Mouse (Mus musculus) cerebellum, adult 18-20 months (tissue): Measurements from ENCODE around the gene Mest.

Experiments
- DNase-seq, 2 experiments: peaks; one replicate each; pipeline ENCODE4 v3.0.0; 2021

Mest gene

DNA sequence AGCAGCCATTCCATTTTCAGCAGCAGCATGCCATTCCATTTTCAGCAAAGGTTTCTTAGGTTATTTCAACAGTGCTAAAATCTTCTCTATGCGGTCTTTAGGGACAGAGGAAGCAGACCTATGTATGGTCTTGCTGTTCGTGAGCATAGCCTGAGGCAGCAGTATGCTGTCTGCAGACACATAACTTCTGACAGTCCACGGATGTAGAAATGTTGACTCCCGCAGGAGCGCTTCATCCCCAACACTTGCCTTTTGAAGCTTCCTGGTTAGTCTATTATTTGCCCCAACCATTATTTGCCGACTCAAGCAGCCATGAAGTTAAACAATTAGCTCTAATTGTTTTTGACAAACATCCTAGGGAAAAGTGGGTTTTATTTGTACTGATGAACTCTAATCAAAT, 14.2 kb upstream of the Mest start:
- no peak for DNase-seq

DNA sequence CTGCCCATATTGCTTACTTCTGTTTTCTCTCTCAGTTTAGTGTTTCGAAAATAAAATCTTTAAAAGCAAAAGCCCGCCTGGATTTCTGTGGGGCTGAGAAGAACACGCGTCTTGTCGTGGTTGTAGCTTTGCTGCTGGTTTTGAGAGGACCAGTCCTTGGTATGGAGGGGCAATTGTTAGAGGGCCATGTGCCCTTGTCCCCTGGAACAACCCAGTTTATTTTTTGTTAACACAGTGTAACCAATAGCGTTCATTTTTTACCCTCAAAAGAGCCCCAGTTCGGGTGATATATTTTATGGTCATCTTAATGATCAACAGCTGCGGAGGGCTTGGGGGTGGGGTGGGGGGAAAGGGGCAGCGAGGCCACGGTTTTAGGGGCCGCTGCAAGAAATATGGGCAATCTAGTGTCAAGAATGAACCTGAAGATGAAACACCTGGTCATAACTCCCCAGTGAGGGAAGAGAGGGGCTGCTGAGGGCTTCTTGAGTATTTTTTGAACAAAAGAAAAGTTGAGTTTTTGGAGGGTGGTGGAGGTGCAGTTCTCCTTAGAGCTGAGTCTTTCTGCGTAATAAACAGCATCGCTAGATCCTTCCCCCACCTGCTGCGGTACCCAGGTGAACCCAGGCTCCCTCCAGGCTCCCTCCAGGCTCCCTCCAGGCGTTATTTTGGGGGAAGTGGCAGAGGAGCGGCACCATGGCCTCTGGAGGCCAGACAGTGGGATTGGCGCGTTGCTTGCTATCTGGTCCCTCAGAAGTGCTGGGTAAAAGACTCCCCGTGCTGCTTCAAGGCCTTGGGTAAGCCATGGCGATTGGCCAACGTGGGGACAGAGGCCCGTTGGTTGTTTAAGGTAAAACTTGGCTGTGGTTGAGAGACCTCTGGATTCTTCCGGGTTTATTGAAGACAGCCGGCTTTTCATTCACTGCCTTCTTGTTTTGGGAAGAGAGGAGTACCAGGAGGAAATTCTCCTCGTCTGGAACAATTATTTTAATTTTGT, 12.7 kb upstream of the Mest start:
- no peak for DNase-seq

DNA sequence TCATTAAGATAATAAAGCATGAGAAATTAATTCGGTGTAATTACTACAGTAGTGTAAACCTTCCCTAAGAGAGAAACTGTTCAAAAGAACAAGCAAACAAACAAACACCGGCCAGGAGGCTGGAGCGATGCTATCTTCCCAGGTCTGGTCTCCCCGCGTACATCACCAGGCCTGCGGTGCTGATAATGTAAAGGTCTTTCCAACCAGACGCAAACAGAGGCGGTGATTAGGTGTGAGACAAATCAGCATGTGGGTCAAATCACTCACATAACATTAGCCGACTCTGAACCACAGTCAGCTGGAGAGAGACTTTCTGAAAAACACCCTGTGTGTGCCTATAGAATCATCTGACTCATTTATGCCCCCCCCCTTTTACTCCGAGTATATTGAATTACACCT, 12.0 kb upstream of the Mest start:
- DNase-seq: no peak

DNA sequence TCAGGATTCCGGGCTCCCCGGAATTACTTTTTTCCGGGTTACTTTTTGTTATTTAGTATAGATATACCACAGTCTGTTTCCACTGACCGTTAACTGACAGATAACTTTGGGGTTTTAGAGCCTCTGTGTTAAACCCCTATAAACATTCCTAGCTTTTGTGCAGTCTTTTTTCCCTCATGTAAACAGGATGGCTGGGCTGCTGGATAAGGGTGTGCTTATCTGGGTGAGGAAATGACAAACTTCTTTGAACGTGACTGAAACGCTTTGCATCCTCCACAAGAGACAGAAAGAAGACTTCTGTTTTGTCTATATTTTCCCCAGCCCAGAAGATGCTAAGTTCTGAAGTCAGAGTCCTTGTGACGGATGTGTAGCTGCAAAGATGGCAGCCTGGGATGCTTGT, 10.9 kb upstream of the Mest start:
- DNase-seq: no peak

DNA sequence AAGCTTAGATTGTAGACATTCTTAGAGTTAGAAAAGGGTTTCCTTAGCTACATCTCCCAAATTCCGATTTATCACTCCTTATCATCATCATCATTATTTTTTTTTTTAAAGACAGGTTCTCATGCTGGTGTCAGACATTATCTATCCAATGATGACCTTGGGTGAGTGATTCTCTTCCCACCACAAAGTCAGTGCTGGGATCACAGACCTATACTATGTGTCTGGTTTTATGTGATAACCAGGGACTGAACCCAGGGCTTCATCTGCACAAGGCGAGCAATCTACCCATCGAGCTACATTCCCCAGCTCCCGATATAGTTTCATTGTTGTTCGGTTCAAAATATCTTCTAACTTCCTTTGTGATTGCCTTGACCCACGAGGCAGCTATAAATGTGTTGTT, 9.9 kb upstream of the Mest start:
- DNase-seq: no peak

DNA sequence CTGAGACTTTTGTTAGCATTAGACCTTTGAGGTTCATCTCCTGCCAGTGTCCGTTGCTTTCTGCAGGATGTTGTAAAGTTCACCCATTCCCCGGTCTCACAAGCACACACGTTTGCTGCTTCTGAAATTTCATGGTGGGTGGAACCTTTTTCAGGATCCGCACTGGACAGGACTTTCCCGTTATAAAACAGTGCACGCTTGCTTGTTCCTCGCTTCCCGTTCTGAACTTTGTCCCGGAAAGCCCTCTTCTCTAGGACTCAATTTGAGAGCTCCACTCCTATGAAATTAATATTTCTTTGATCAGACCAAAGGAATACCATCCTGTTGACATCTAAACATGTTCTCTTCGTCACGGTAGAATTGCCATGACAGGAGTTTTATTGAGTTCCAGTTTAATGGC, 9.5 kb upstream of the Mest start:
- DNase-seq: no peak

DNA sequence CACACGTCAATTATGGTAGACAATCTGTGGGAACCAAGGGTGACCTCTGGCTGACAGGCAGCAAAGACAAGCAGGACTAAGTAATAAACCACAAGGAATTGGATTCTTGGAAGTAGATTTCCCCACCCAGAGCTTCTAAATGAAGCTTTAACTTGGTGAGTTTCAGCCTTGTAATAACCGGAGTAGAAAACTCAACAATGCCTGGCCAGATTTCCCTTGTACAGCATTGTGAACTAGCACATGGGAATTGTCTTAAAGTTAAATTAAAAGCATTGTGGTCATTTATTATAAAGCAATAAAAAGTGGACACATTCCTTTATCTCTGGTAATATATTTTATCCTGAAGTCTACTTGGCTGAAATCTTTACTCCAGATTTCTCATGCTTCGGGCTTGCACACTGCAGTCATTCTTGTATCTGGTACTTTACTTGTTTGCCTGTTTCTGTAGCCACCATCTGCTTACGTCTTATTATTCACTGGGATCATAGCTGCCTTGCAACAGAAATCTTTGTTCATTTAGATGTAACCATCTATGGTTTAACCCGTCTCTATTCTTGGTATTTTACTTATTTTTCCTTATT, 8.4 kb upstream of the Mest start:
- DNase-seq: no peak

DNA sequence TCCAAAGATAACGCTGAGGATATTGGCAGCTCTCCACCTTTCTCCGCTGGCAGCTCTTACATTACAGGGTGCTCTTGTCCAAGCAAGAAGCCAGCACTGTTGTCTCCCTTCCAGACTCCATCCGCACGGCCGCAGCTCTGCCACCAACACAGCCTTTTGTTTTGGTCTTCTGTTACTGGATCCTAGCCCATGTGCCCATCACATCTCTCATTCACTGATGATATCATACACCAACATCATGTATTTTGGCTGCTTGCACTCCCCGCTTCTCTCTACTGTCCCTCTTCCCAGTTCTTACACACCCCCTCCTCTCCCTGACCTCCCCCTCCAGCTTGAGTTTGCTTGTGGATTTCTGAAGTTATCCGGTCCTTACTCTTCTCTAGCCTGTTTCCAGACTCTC, 6.6 kb upstream of the Mest start:
- DNase-seq: no peak

DNA sequence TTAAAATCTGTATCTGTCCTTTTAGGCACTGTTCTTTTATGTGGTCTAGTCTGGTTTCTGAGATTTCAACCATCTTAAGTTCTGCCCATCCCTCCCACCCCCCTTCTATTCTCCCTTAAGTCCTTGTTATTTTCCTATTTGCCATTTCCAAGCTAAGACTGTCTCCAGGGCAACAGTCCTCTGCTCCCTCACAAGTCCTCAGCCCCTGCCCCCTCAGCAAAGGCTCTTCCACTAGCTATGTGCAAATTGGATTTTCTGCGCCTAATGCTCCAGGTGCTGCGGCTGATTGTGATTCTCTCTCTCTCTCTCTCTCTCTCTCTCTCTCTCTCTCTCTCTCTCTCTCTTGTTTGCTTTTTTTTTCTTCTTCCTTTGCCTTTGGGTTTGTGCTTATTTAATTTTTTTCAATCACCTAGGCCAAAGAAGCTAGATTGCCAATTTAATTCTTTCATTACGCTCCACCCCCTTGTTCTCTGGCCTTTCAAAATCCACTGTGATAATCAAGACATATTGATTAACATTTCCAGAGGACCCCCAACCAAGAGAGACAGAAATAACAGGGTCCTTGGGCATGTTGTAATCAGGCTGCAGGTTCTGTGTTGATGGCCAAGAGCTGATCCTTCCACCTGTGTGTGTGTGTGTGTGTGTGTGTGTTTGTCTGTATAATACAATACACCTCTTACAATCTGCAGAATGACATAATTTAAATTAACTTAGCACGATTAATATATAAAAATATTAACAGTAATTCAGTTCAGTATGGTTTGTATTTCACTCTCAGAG, 772 bp upstream of the Mest start:
- no peak for DNase-seq

DNA sequence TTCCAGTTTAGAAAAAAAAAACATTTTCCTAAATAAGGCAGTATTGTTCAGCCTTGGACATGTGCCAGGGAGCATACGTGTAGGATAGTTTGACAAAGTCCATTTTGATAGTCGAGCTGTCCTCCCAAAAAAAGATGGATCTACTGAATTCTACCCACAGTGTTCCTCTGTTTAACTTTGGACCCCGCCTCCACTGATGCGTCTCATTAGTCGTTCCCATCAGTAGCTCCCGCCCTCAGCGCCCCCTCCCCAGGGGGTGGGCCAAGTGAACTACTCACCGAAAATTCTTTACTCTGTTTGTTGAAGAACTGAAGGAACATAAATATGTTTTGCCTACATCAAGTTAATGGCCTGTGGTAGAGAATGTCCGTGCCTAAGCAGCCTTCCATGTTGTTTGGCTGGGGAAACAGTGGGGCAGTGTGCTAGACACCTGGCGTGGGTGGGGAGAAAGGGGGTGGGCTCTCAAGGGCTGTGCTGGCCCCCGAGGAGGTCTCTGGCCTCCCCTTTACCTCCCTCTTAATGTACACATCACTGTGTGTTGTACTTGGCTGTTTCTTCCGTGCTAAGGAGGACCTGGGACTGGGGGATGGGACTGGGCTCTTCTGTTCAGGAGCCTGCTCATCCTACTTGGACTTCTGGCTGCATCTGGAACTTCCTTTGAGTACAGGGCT, 7.1 kb downstream of the Mest start:
- DNase-seq: no peak

DNA sequence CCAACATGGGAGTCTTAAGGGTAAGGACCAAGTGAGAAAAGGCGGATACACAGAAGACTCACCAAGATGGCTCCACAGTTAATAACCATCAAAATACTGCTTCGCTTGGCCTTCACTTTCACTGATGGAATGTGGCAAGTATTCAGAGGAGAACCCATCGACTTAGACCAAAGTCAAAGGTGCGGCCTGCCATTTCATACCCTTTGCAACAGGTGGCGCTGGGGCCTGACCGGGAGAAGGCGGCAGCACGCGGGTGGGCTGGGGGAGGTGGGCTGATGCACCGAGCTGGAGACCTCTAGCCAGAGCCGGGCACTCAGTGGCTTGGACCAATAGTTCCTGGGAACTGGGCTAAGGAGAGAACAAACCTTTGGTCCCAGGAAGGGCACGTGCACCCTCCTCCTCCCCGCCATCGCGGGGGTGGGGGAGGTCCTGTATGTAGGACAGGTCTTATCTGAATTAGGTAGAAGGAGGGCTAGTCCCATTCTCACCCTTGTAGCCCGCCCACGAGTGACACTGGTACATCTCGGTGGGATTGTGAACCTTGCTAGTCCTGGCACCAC, 9.3 kb downstream of the Mest start:
- no peak for DNase-seq

DNA sequence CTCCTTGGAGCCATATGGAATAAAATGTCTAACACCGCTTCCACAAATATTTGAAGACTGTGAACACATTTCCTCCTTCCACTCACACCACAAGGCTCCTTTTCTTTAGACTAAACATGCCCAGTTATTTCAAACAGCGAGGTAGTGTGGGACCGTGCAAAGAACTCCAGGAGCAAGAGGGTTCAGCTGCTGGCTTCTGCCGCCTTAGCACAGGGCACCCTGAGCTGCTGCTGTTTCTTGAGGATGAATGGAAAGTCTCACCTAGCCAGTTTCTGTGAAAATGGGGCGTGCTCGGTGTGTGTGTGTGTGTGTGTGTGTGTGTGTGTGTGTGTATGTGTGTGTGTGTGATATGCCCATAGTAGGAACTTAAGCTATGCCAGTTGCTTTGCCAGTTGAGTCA, 11.1 kb downstream of the Mest start:
- DNase-seq: no peak

DNA sequence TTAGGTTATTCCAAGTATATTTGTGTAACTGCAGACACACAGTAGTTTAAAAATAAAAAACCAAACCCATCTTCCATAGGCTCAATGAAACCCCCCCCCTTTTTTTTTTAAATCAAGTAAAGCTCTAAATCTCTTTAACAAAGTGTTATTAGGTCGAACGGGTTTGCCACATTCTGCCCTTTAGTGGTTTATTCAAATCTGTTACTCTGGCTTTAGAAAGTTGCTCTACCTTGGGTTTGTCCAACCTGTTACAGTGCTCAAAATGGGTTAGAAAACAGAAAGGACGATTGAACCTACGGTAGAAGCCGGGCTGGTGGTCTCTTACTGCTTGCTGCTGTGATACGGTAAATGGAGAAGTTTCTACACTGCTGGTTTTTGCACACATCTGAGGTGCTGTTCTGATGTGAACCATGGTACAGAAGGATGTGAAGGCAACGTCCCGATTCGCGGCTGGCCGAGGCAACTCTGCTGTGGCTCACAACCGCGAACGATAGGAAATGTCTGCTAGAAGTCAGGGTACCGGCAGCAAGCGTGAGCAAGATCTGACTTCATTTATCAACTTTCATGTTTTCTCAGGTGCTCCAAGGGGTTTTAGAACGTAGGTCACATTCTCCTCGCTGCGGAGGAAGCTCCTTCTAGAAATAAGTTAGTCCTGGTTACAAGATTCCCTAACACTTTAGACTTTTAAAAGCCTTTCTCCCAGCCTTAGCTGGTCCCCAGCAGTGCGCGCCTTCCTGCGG, 11.8 kb downstream of the Mest start:
- no peak for DNase-seq

DNA sequence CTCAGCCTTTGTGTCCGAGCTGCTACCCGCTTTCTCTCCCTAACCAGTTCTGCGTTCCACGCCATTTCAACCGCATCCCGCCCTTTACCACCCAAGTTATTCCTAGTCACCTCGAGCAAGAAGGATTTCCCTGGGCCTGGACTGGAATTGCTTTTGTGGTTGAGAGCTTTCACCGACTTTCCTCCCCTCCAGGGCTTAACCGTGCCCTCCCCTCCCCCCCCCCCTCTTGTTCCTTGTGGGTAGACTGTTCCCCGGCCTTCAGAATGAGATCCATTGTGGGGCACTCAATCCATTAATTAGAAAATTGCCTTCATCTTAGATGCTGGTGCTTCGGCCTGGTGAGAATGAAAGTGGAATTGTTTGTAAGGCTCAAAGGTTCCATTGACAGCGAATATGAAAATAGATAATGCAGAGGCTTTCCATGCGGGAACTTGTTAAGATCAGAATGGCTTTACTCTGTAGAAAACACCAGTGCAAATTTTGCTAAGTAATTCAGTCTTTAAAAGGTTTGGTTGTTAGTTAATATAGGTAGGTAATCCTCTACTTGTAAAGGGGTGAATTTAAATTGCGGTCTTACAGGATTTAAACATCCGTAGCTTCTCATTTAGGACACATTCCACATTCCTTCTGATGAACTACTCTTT, 12.5 kb downstream of the Mest start:
- DNase-seq: no peak

DNA sequence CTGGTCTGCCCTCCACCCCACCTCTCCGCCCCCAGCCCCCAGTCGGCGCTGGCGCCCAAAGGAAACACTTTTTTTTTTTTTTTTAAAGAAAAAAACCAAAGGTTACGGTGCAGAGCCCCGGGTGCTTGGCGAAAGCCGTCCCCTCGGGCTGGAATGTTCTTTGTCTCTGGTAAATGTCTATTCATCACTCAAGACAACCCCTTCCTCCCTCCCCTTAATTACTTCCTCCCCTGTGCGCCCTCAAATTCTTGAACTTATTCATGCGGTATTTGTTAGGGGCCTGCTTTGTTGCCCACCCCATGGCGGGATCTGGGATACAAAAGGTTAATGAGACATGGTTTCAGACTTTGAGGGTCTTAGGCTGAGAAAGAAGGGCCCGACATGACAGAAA, 13.0 kb downstream of the Mest start:
- no peak for DNase-seq

DNA sequence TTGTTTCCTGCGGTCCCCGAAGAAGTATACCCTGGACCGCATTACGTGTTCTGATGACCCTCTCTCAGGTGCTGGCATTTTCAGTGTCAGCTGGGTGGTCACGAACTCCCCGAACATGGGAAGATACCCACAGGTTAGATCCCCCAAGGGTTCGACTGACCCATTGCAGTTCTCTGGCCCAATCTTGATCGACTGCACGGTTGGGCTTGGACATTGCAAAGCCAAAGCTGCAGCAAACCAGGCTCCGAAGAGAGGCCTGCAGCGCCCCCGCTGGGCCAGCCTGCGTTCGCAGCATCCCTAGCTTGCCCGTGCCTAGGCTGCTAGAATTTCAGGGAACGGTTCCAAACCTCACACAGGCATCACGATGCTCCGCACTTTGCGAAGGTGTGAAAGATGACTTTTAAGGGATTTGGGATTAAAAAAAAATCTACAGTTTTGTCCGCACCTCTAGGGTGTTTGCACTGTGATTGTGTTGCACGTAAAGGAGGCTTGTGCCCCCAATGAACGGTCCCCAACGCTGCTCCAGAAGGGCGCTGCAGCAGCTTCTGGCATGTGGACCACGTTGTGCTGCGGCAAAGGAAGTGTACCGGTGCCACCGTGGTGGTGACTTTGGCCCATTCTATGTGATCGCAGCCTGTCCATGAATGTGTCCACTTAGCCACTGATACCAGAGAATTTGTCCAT, 13.7 kb downstream of the Mest start:
- peak; percentile 73 for DNase-seq

DNA sequence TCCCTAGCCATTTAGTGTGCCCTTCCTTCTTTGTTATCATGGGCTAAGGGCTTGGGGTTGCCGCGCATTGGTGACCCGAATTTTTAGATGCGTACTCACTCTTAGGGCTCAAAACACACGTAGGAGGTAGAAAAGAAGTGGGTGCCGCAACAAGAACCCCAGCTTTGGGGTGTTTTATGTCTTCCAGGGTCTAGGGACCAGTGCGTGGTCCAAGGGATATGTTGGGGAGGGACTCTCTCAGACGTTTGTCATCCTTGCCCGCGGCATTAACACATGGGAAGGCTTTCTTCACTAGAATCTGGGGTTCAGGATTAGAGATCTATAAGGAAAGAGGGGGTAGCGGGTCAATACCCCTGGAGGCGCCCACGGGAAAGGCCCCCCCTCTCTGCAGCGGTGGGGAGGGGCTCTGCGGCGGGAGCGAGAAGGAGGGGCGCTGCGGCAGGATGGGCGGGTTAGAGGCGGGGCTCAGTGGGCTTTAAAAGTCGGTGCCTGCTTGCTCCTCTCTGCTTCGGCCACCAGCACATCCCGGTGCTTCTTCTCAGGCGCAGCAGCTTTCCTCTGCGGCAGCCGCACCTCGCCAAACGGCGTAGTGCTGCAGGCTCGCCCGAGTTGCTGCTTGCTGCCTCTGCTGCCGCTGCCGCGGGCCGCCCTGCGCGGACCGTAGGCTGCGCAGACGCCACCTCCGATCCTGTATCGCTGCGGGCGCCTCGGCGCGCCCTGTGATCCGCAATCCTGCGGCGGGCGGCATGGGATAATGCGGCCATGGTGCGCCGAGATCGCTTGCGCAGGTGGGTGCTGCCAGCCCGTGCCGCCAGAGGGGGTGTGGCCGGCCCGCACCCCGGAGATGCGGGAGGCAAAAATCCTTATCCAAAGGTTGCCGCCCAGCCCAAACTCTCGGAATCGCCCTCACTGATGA, 14.5 kb downstream of the Mest start:
- DNase-seq: peak; percentile 76 to 83

DNA sequence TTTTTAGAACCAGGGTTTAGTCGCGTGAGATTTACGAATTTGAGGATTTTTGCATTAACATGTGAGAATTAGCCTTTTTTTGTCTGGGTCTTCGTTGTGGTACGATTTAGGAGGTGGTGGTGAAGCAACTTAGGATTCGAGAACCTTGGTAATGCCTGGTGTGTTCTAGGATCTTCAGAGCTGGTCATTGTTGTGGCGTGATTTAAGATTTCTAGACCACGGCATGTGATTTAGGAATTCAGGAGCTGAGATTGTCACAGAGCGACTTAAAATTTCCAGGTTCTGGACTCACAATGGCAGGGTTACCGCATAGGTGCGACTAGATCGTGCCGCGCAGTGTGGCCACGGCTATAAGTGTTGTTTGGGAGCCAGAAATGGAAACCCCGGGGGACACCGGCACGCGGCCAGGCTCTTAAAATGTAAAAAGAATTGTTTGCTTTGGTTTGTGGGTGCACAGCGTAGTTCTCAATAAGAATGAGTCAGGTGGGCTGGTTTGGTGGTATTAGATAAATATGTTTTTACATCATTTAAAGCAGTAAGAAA, 15.2 kb downstream of the Mest start:
- DNase-seq: peak in 1 of 2 experiments; percentile 34

DNA sequence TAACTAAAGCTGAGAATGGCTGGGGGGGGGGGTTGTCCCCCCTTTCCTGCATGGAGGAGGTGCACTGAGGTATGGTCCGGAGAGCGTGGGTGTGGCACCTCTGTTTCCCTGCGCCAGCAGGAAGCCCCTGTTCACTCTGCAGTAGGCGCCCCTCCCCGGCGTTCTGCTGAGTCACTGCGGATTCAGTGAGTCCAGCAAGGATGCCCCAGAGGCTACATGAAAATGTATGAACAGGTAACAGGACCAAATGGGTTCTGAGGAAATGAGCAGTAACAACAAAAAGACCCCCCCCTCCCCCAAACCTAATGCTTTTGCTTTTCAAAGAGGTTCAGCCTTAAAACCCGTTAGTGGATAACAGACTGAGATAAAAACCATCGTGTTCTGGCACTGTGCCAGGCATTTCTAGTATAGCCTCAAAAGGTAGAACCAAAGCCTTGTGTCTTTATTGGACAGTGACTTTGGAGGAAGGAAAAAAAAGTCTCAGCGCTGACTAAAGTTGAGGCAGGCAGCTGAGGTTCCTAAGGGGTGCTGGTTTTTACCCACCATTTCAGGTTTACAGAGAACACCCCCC, 15.9 kb downstream of the Mest start:
- peak; percentile 40 to 49 for DNase-seq
